Mouse (Mus musculus): ENCODE results near the gene Zfp704. TPM values are rescaled to one million over a fixed set of nuclear protein-coding genes. Genes with fewer than 3 reads are reported as not detected.

Zfp704 gene
- polyA plus RNA-seq, 1 experiment from 2014 or later, result 14.8 TPM

GRCm38 (mm10) chr3:9441566-9442540 is 168.0 kb downstream of the Zfp704 start:
- Histone ChIP-seq H3K27ac (ENCODE audit: low read depth, low read length) (no peak overlapping the region), H3K4me3 (ENCODE audit: low read length) (no peak overlapping the region), H3K9ac (ENCODE audit: low read depth, low read length) (no peak overlapping the region), H3K4me1 (ENCODE audit: control insufficient read depth, insufficient read depth, low read length) (no peaks in the 10 kb centered on the region), H3K9me3 (ENCODE audit: control insufficient read depth, low read length) (no peaks in the 10 kb centered on the region), H3K36me3 (ENCODE audit: control insufficient read depth, insufficient read depth, low read length) (peaks cover 25% of the 10 kb centered on the region), H3K27me3 (ENCODE audit: control insufficient read depth, insufficient read depth, low read length) (no peaks in the 10 kb centered on the region), H3K4me2 (replicated peaks; ENCODE audit: low read depth, low read length) (no peak overlapping the region)
- ATAC-seq (ENCODE audit: low FRiP score, low TSS enrichment), result no peak
- WGBS, result 89% methylated on average over 27 of the region's 27 CpGs

- Histone ChIP-seq H3K27me3 (ENCODE audit: control insufficient read depth, insufficient read depth, low read length) (no peaks in the 10 kb centered on the region), H3K4me3 (ENCODE audit: low read length) (no peak overlapping the region), H3K9me3 (ENCODE audit: control insufficient read depth, low read length) (no peaks in the 10 kb centered on the region), H3K36me3 (ENCODE audit: control insufficient read depth, insufficient read depth, low read length) (peaks cover 21% of the 10 kb centered on the region), H3K4me1 (ENCODE audit: control insufficient read depth, insufficient read depth, low read length) (no peaks in the 10 kb centered on the region), H3K9ac (ENCODE audit: low read depth, low read length) (no peak overlapping the region), H3K27ac (ENCODE audit: low read depth, low read length) (no peak overlapping the region), H3K4me2 (replicated peaks; ENCODE audit: low read depth, low read length) (no peak overlapping the region)
- no peak for ATAC-seq (ENCODE audit: low FRiP score, low TSS enrichment)
- WGBS, result 74% methylated on average over 6 of the region's 6 CpGs
These were observed 169.4 kb downstream of the Zfp704 start for GRCm38 (mm10) chr3:9440466-9440865.

GRCm38 (mm10) chr3:9439619-9440286 is 170.1 kb downstream of the Zfp704 start:
- H3K36me3 ChIP-seq (ENCODE audit: control insufficient read depth, insufficient read depth, low read length), result peaks cover 21% of the 10 kb centered on the region
- no peak overlapping the region for H3K4me2 ChIP-seq (replicated peaks; ENCODE audit: low read depth, low read length)
- ATAC-seq (ENCODE audit: low FRiP score, low TSS enrichment), result no peak
- no peaks in the 10 kb centered on the region for H3K9me3 ChIP-seq (ENCODE audit: control insufficient read depth, low read length)
- WGBS, result 61% methylated on average over 11 of the region's 11 CpGs
- no peak overlapping the region for H3K4me3 ChIP-seq (ENCODE audit: low read length)
- H3K4me1 ChIP-seq (ENCODE audit: control insufficient read depth, insufficient read depth, low read length), result no peaks in the 10 kb centered on the region
- H3K27ac ChIP-seq (ENCODE audit: low read depth, low read length), result no peak overlapping the region
- no peak overlapping the region for H3K9ac ChIP-seq (ENCODE audit: low read depth, low read length)
- H3K27me3 ChIP-seq (ENCODE audit: control insufficient read depth, insufficient read depth, low read length), result no peaks in the 10 kb centered on the region

DNA sequence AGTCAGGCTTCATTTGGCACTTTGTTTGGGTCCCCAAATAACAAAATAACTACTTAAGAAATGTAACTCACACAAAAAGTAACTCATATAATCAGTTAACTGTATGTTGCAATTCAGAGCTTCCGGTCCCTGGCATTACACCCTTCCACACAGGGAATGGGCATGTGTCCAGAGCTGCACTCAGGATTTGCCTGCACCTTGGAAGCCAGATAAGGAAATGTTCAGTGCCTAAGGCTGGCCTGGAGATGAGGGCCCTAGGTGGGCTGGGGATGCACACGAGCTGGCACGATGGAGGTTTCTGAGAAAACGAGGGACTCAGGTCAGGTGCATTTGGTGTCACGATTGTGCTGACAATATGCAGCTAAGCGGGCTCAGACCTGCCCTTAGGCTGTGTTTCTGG is 173.6 kb downstream of the Zfp704 start:
- Histone ChIP-seq H3K4me3 (ENCODE audit: low read length) (no peak overlapping the region), H3K27me3 (ENCODE audit: control insufficient read depth, insufficient read depth, low read length) (no peaks in the 10 kb centered on the region), H3K4me2 (replicated peaks; ENCODE audit: low read depth, low read length) (no peak overlapping the region), H3K36me3 (ENCODE audit: control insufficient read depth, insufficient read depth, low read length) (peaks cover 12% of the 10 kb centered on the region; the same call in 1 of the 2 replicates), H3K27ac (ENCODE audit: low read depth, low read length) (no peak overlapping the region), H3K4me1 (ENCODE audit: control insufficient read depth, insufficient read depth, low read length) (no peaks in the 10 kb centered on the region), H3K9me3 (ENCODE audit: control insufficient read depth, low read length) (no peaks in the 10 kb centered on the region), H3K9ac (ENCODE audit: low read depth, low read length) (no peak overlapping the region)
- WGBS, result 83% methylated on average over 6 of the region's 6 CpGs
- no peak for ATAC-seq (ENCODE audit: low FRiP score, low TSS enrichment)

DNA sequence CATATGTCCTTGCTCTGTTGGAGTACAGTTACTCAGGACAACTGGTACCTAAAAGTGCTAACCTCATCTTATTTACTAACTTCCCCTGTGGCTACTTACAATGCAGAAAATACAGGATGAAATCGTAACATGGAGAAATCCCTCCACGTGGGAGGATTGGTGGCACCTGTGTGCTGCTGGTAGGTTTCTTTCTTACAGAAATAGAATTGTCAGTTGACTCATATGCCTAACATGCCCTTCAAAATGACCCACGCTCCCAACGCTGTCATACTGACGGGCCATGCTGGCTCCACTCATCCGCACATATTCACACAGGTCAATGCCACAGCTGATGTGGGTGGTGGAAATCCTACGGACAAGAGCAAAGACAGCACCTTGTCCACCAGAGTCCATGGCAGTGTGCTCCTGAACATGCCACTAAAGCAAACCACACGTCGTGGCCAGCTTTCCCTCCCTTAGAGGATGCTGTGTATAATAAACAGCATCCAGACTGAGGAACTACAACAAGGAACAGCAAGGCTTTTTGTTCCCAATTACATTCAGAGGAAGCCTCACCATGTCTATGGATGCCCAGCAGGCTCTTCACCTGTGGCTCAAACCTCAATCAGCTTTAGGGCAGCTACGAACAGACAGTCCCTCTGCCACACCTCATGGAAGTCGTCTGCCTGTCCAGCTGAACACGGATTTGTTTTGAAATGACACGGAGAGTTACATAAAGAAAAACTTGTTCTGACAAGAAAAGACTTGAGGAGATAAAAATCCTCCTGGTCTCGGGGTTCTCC is 175.3 kb downstream of the Zfp704 start:
- Histone ChIP-seq H3K9me3 (ENCODE audit: control insufficient read depth, low read length) (no peaks in the 10 kb centered on the region), H3K4me1 (ENCODE audit: control insufficient read depth, insufficient read depth, low read length) (no peaks in the 10 kb centered on the region), H3K4me3 (ENCODE audit: low read length) (no peak overlapping the region), H3K27me3 (ENCODE audit: control insufficient read depth, insufficient read depth, low read length) (no peaks in the 10 kb centered on the region), H3K4me2 (replicated peaks; ENCODE audit: low read depth, low read length) (no peak overlapping the region), H3K9ac (ENCODE audit: low read depth, low read length) (no peak overlapping the region), H3K27ac (ENCODE audit: low read depth, low read length) (no peak overlapping the region), H3K36me3 (ENCODE audit: control insufficient read depth, insufficient read depth, low read length) (peaks cover 12% of the 10 kb centered on the region; the same call in 1 of the 2 replicates)
- 88% methylated on average over 14 of the region's 14 CpGs for WGBS
- ATAC-seq (ENCODE audit: low FRiP score, low TSS enrichment), result no peak

- WGBS, result 82% methylated on average over 16 of the region's 16 CpGs
- Histone ChIP-seq H3K27me3 (ENCODE audit: control insufficient read depth, insufficient read depth, low read length) (no peaks in the 10 kb centered on the region), H3K27ac (ENCODE audit: low read depth, low read length) (no peak overlapping the region), H3K4me3 (ENCODE audit: low read length) (no peak overlapping the region), H3K4me1 (ENCODE audit: control insufficient read depth, insufficient read depth, low read length) (no peaks in the 10 kb centered on the region), H3K4me2 (replicated peaks; ENCODE audit: low read depth, low read length) (no peak overlapping the region), H3K36me3 (ENCODE audit: control insufficient read depth, insufficient read depth, low read length) (peaks cover 8% of the 10 kb centered on the region; the same call in 1 of the 2 replicates), H3K9ac (ENCODE audit: low read depth, low read length) (no peak overlapping the region), H3K9me3 (ENCODE audit: control insufficient read depth, low read length) (no peaks in the 10 kb centered on the region)
- no peak for ATAC-seq (ENCODE audit: low FRiP score, low TSS enrichment)
These were observed 176.9 kb downstream of the Zfp704 start for GRCm38 (mm10) chr3:9432796-9433526.

DNA sequence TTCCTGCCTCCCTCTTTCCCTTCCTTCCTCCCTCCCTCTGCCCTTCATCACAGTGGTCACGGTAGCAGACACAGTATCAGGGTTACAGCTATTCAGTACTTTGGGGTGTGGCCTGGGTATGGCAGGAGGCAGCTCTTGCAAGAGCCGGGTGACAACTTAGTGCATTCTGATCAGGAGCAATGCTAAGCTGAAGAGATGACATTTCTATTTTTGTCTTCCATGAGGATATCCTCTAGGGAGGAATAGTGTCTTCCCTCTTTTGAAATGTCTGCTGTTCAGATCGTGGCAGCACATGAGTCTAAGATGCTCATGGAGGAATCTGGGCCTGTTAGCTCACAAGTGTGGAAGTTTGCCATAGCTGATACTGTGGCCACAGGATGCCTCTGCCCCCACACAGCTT is 177.7 kb downstream of the Zfp704 start:
- H3K27me3 ChIP-seq (ENCODE audit: control insufficient read depth, insufficient read depth, low read length), result no peaks in the 10 kb centered on the region
- no peak overlapping the region for H3K27ac ChIP-seq (ENCODE audit: low read depth, low read length)
- 63% methylated on average over 3 of the region's 3 CpGs for WGBS
- peaks cover under 1% of the 10 kb centered on the region; the same call in 1 of the 2 replicates for H3K36me3 ChIP-seq (ENCODE audit: control insufficient read depth, insufficient read depth, low read length)
- no peak overlapping the region for H3K4me2 ChIP-seq (replicated peaks; ENCODE audit: low read depth, low read length)
- H3K9me3 ChIP-seq (ENCODE audit: control insufficient read depth, low read length), result no peaks in the 10 kb centered on the region
- no peak for ATAC-seq (ENCODE audit: low FRiP score, low TSS enrichment)
- H3K9ac ChIP-seq (ENCODE audit: low read depth, low read length), result no peak overlapping the region
- no peaks in the 10 kb centered on the region for H3K4me1 ChIP-seq (ENCODE audit: control insufficient read depth, insufficient read depth, low read length)
- no peak overlapping the region for H3K4me3 ChIP-seq (ENCODE audit: low read length)

- Histone ChIP-seq H3K27ac (ENCODE audit: low read depth, low read length) (no peak overlapping the region), H3K4me2 (replicated peaks; ENCODE audit: low read depth, low read length) (no peak overlapping the region), H3K9me3 (ENCODE audit: control insufficient read depth, low read length) (no peaks in the 10 kb centered on the region), H3K27me3 (ENCODE audit: control insufficient read depth, insufficient read depth, low read length) (no peaks in the 10 kb centered on the region), H3K36me3 (ENCODE audit: control insufficient read depth, insufficient read depth, low read length) (no peaks in the 10 kb centered on the region; the same call in 1 of the 2 replicates), H3K9ac (ENCODE audit: low read depth, low read length) (no peak overlapping the region), H3K4me3 (ENCODE audit: low read length) (no peak overlapping the region), H3K4me1 (ENCODE audit: control insufficient read depth, insufficient read depth, low read length) (no peaks in the 10 kb centered on the region)
- ATAC-seq (ENCODE audit: low FRiP score, low TSS enrichment), result no peak
- WGBS, result 90% methylated on average over 3 of the region's 3 CpGs
These were observed 179.9 kb downstream of the Zfp704 start for GRCm38 (mm10) chr3:9429946-9430345.

All from kidney, embryonic 14.5 days (tissue).